ENCODE assay signal across 9 mouse cellular contexts in genomic region chr14:67135221-67136140, GRCm38 (mm10).
A peak's percentile ranks its signal among the peaks of the same experiment; 100 is the strongest.
DNase-seq lines count a peak whose midpoint lies in the region; ATAC-seq lines count a peak whose summit lies in the region.
"Had no signal": no experiment of that assay in that cellular context is flagged by ENCODE, and none has a peak within 500 bp of the region (broad histone marks: within the 10 kb centered on the region; RNA-seq: fewer than 3 reads in every experiment).

No protein-coding gene starts in this region.

- no peak overlapping the region for H3K4me3 ChIP-seq in forebrain, embryonic 12.5 days (replicated peaks)
- H3K4me3 ChIP-seq in heart, embryonic 16.5 days (ENCODE audit: low read length): peak overlapping the region; percentile 0; the same call in 1 of the 2 replicates
- no peak overlapping the region for H3K4me3 ChIP-seq in lung, embryonic 15.5 days
- H3K4me3 ChIP-seq: megakaryocyte, embryonic 14.5 days had no signal

- H3K4me2 ChIP-seq in forebrain, embryonic 12.5 days: peak overlapping the region; percentile 4
- peak overlapping the region; percentile 48 for H3K4me2 ChIP-seq in heart, embryonic 16.5 days (ENCODE audit: low read depth, low read length)
- peak overlapping the region; percentile 37 for H3K4me2 ChIP-seq in lung, embryonic 15.5 days

- no peaks in the 10 kb centered on the region for H3K36me3 ChIP-seq in forebrain, embryonic 12.5 days (replicated peaks)
- H3K36me3 ChIP-seq in heart, embryonic 16.5 days (ENCODE audit: control insufficient read depth, insufficient read depth): no peaks in the 10 kb centered on the region
- no peaks in the 10 kb centered on the region for H3K36me3 ChIP-seq in lung, embryonic 15.5 days

- peak overlapping the region; percentile 75 for H3K27ac ChIP-seq in forebrain, embryonic 12.5 days
- peak overlapping the region; percentile 87 for H3K27ac ChIP-seq in heart, embryonic 16.5 days (ENCODE audit: low read length)
- peak overlapping the region; percentile 65 for H3K27ac ChIP-seq in lung, embryonic 15.5 days

- peaks cover 4% of the 10 kb centered on the region; the same call in 1 of the 2 replicates for H3K27me3 ChIP-seq in forebrain, embryonic 12.5 days
- H3K27me3 ChIP-seq in heart, embryonic 16.5 days (ENCODE audit: control insufficient read depth, insufficient read depth, low read length): no peaks in the 10 kb centered on the region
- no peaks in the 10 kb centered on the region for H3K27me3 ChIP-seq in lung, embryonic 15.5 days

- DNase-seq in adrenal gland, adult (ENCODE audit: inconsistent age in 2 of 2, low spot score in 1 of 2): peak; percentile 76 to 81
- DNase-seq in adrenal gland, postnatal 4 days (ENCODE audit: low spot score in 2 of 2): no peak
- DNase-seq in kidney, postnatal 10 days: peak; percentile 83
- DNase-seq in retina, postnatal 1 day: peak; percentile 95
- DNase-seq in thymus, postnatal 0 days (ENCODE audit: low spot score): no peak

- peaks cover 27% of the 10 kb centered on the region for H3K4me1 ChIP-seq in forebrain, embryonic 12.5 days
- H3K4me1 ChIP-seq in heart, embryonic 16.5 days (ENCODE audit: control insufficient read depth, insufficient read depth, low read length): peaks cover 36% of the 10 kb centered on the region
- peaks cover 30% of the 10 kb centered on the region for H3K4me1 ChIP-seq in lung, embryonic 15.5 days
- H3K4me1 ChIP-seq: megakaryocyte, embryonic 14.5 days had no signal

- WGBS in forebrain, embryonic 12.5 days: 13% methylated on average over 18 of the region's 18 CpGs
- WGBS in heart, embryonic 16.5 days: 16% methylated on average over 18 of the region's 18 CpGs
- WGBS in lung, embryonic 15.5 days: 23% methylated on average over 18 of the region's 18 CpGs

- no peaks in the 10 kb centered on the region for H3K9me3 ChIP-seq in forebrain, embryonic 12.5 days
- H3K9me3 ChIP-seq in heart, embryonic 16.5 days (replicated peaks; ENCODE audit: control insufficient read depth, low read length): no peaks in the 10 kb centered on the region
- no peaks in the 10 kb centered on the region for H3K9me3 ChIP-seq in lung, embryonic 15.5 days
- H3K9me3 ChIP-seq: megakaryocyte, embryonic 14.5 days had no signal

- ATAC-seq in forebrain, embryonic 12.5 days (ENCODE audit: low FRiP score): peak; percentile 90
- ATAC-seq in heart, embryonic 16.5 days (replicated peaks; ENCODE audit: extremely low read depth, insufficient read depth, low FRiP score): peak; percentile 90
- ATAC-seq in lung, embryonic 15.5 days (ENCODE audit: borderline replicate concordance, extremely low read depth, low FRiP score, low TSS enrichment): peak; percentile 93

- no peak overlapping the region for H3K9ac ChIP-seq in forebrain, embryonic 12.5 days
- H3K9ac ChIP-seq in heart, embryonic 16.5 days (ENCODE audit: low read length): peak overlapping the region; percentile 54
- peak overlapping the region; percentile 3; the same call in 1 of the 2 replicates for H3K9ac ChIP-seq in lung, embryonic 15.5 days

Comparison
In these comparisons a context has a peak if more than half of its experiments do, and no peak if none do; other contexts are left out.
1. DNase-seq: peak in adrenal gland, adult (2 of 2), kidney, postnatal 10 days (single experiment) and retina, postnatal 1 day (single experiment); none in adrenal gland, postnatal 4 days (0 of 2) and thymus, postnatal 0 days (single experiment).
2. Peak in every context shown above with its lines, with median percentiles within 50 percentile points of each other: ATAC-seq, H3K27ac ChIP-seq and H3K4me2 ChIP-seq.